ENCODE assay signal across 13 mouse cellular contexts in the genomic region with DNA sequence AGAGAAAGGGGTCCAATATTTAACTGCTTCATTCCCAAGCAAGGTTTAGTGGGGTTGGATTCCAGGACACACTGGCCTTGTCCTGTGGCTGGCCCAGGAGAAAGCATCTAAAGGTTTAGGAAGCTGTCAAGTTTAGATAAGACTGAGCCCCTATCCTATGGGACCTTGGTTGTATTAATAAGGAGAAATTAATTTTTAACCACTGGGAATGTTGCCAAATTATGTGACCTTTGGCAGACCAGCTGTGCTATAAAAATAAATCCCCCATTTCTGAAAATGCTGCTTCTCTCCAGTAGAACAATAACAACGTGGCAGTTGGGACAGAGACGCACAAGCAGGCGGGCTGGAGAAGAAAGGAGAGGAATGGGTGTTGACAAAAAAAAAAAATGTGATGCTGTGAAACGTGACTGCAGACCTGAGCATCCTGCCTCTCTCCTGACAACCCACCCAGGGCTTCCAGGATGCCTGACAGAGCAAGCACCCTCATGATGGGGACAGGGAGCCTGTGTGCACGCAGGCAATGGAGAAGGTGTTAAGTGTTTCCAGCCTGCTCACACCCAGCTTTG. TPM values are rescaled to one million over a fixed set of nuclear protein-coding genes. Genes with fewer than 3 reads are reported as not detected.
DNase-seq lines count a peak whose midpoint lies in the region; ATAC-seq and TF ChIP-seq lines count a peak whose summit lies in the region.
"Had no signal": no experiment of that assay in that cellular context is flagged by ENCODE, and none has a peak within 500 bp of the region (broad histone marks: within the 10 kb centered on the region; RNA-seq: fewer than 3 reads in every experiment).

No protein-coding gene starts in this region.

- no peak overlapping the region for H3K4me3 ChIP-seq in embryonic facial prominence, embryonic 13.5 days
- H3K4me3 ChIP-seq in embryonic facial prominence, embryonic 10.5 days, result no peak overlapping the region
- no peak overlapping the region for H3K4me3 ChIP-seq in kidney, adult 2 months (ENCODE audit: insufficient read depth, low read depth, low read length)
- H3K4me3 ChIP-seq in kidney, embryonic 15.5 days (replicated peaks), result no peak overlapping the region
- no peak overlapping the region for H3K4me3 ChIP-seq in neural tube, embryonic 12.5 days
- H3K4me3 ChIP-seq in cerebellum, adult 2 months (replicated peaks; ENCODE audit: insufficient read depth, low read depth, low read length), result no peak overlapping the region

- no peak for TF ChIP-seq CTCF in kidney, adult 2 months (conservative IDR thresholded peaks at IDR 0.05; ENCODE audit: insufficient read depth, insufficient read length, low read depth, low read length)
- no peak for TF ChIP-seq CTCF in cerebellum, adult 2 months (IDR thresholded peaks at IDR 0.05; ENCODE audit: borderline replicate concordance, insufficient read depth, low read depth, low read length)

- H3K27ac ChIP-seq in embryonic facial prominence, embryonic 13.5 days, result no peak overlapping the region
- H3K27ac ChIP-seq in embryonic facial prominence, embryonic 10.5 days (replicated peaks), result no peak overlapping the region
- 0 out of 2 replicates have a peak overlapping the region, but pooled peaks have one; percentile 15 for H3K27ac ChIP-seq in kidney, adult 2 months (ENCODE audit: insufficient read depth, low read depth, low read length)
- no peak overlapping the region for H3K27ac ChIP-seq in kidney, embryonic 15.5 days
- no peak overlapping the region for H3K27ac ChIP-seq in neural tube, embryonic 12.5 days
- no peak overlapping the region for H3K27ac ChIP-seq in cerebellum, adult 2 months (ENCODE audit: insufficient read depth, low read length)

- no peak for TF ChIP-seq POLR2A in kidney, adult 2 months (IDR thresholded peaks at IDR 0.05; ENCODE audit: low read depth, low read length)
- no peak for TF ChIP-seq POLR2A in cerebellum, adult 2 months (IDR thresholded peaks at IDR 0.05; ENCODE audit: borderline replicate concordance, insufficient read depth, low read length)

- no peak for ATAC-seq in embryonic facial prominence, embryonic 13.5 days (ENCODE audit: insufficient number of reproducible peaks, insufficient read depth, low FRiP score, low TSS enrichment, low read depth)
- no peak for ATAC-seq in kidney, embryonic 15.5 days (replicated peaks; ENCODE audit: low FRiP score)
- no peak for ATAC-seq in neural tube, embryonic 12.5 days (ENCODE audit: low FRiP score, low read depth)
- no peak for ATAC-seq in CD4-positive, CD25-positive, alpha-beta regulatory T cell, adult 4 months

- H3K4me1 ChIP-seq in embryonic facial prominence, embryonic 13.5 days, result peaks cover 60% of the 10 kb centered on the region
- H3K4me1 ChIP-seq in embryonic facial prominence, embryonic 10.5 days, result peaks cover 63% of the 10 kb centered on the region
- no peaks in the 10 kb centered on the region for H3K4me1 ChIP-seq in kidney, adult 2 months (ENCODE audit: control insufficient read depth, insufficient read depth, low read length)
- H3K4me1 ChIP-seq in kidney, embryonic 15.5 days, result peaks cover 60% of the 10 kb centered on the region
- peaks cover 49% of the 10 kb centered on the region for H3K4me1 ChIP-seq in neural tube, embryonic 12.5 days
- peaks cover 6% of the 10 kb centered on the region for H3K4me1 ChIP-seq in cerebellum, adult 2 months (ENCODE audit: control insufficient read depth, insufficient read depth, low read length)

- peaks cover 30% of the 10 kb centered on the region for H3K27me3 ChIP-seq in embryonic facial prominence, embryonic 13.5 days
- H3K27me3 ChIP-seq in embryonic facial prominence, embryonic 10.5 days (replicated peaks; ENCODE audit: low read depth, poor library complexity, severe bottlenecking), result peaks cover 58% of the 10 kb centered on the region
- H3K27me3 ChIP-seq in kidney, adult 2 months (replicated peaks; ENCODE audit: control insufficient read depth, insufficient read depth, low read length), result no peaks in the 10 kb centered on the region
- peaks cover 88% of the 10 kb centered on the region for H3K27me3 ChIP-seq in kidney, embryonic 15.5 days
- peaks cover 13% of the 10 kb centered on the region for H3K27me3 ChIP-seq in neural tube, embryonic 12.5 days (replicated peaks)
- H3K27me3 ChIP-seq in cerebellum, adult 2 months (ENCODE audit: control insufficient read depth, insufficient read depth, low read length), result no peaks in the 10 kb centered on the region

- H3K9me3 ChIP-seq in embryonic facial prominence, embryonic 13.5 days, result no peaks in the 10 kb centered on the region
- H3K9me3 ChIP-seq in embryonic facial prominence, embryonic 10.5 days, result no peaks in the 10 kb centered on the region
- H3K9me3 ChIP-seq in kidney, embryonic 15.5 days (replicated peaks), result no peaks in the 10 kb centered on the region
- H3K9me3 ChIP-seq in neural tube, embryonic 12.5 days, result no peaks in the 10 kb centered on the region

- peaks cover 5% of the 10 kb centered on the region; the same call in 1 of the 2 replicates for H3K36me3 ChIP-seq in embryonic facial prominence, embryonic 13.5 days
- no peaks in the 10 kb centered on the region for H3K36me3 ChIP-seq in embryonic facial prominence, embryonic 10.5 days (replicated peaks)
- no peaks in the 10 kb centered on the region for H3K36me3 ChIP-seq in kidney, adult 2 months (ENCODE audit: control insufficient read depth, insufficient read depth, low read length)
- H3K36me3 ChIP-seq in kidney, embryonic 15.5 days, result no peaks in the 10 kb centered on the region
- H3K36me3 ChIP-seq in neural tube, embryonic 12.5 days, result no peaks in the 10 kb centered on the region

- no peak for DNase-seq in embryonic facial prominence, embryonic 10.5 days (ENCODE audit: low spot score)
- peak; percentile 49 for DNase-seq in kidney, adult 2 months
- DNase-seq in neural tube, embryonic 10.5 days (ENCODE audit: extremely low spot score, low spot score), result no peak
- no peak for DNase-seq in cerebellum, adult 2 months
- DNase-seq: cerebellum, adult 18-20 months; embryo, embryonic 11 days; kidney, adult 11 months; lung, adult 2 months; thymus, adult 2 months had no signal

- peak overlapping the region; percentile 16 for H3K4me2 ChIP-seq in embryonic facial prominence, embryonic 13.5 days
- H3K4me2 ChIP-seq in kidney, embryonic 15.5 days, result no peak overlapping the region
- peak overlapping the region; percentile 73 for H3K4me2 ChIP-seq in neural tube, embryonic 12.5 days (replicated peaks)

- no peak overlapping the region for H3K9ac ChIP-seq in embryonic facial prominence, embryonic 13.5 days
- H3K9ac ChIP-seq in kidney, embryonic 15.5 days, result no peak overlapping the region
- H3K9ac ChIP-seq in neural tube, embryonic 12.5 days, result 0 out of 2 replicates have a peak overlapping the region, but pooled peaks have one; percentile 6

- 46% methylated on average over 5 of the region's 5 CpGs for WGBS in embryonic facial prominence, embryonic 13.5 days
- WGBS in embryonic facial prominence, embryonic 10.5 days, result 38% methylated on average over 5 of the region's 5 CpGs
- WGBS in kidney, adult 2 months, result 38% methylated on average over 5 of the region's 5 CpGs
- 34% methylated on average over 5 of the region's 5 CpGs for WGBS in kidney, embryonic 15.5 days
- WGBS in neural tube, embryonic 12.5 days, result 35% methylated on average over 5 of the region's 5 CpGs
- WGBS in cerebellum, adult 2 months, result 82% methylated on average over 5 of the region's 5 CpGs

RNA-seq across cellular contexts. Expression of gene Nrp2, which starts 6.8 kb away (rescaled TPM):
- polyA plus RNA-seq in embryonic facial prominence, embryonic 13.5 days (2015; fragmentation: Nextera tagmentation; extraction: Ambion mirVana), result 48.3 and 51.3 TPM in 2 replicates
- polyA plus RNA-seq in embryonic facial prominence, embryonic 10.5 days (2016; fragmentation: Nextera tagmentation; extraction: Ambion mirVana), result 20.5 and 21.4 TPM in 2 replicates
- 16.2 and 17.1 TPM in 2 replicates for polyA plus RNA-seq in kidney, adult 2 months (2012; rRNA removed)
- 11.7 and 12.2 TPM in 2 replicates for polyA plus RNA-seq in kidney, embryonic 15.5 days (2015; fragmentation: Nextera tagmentation; extraction: Ambion mirVana)
- 44.0 and 44.6 TPM in 2 replicates for polyA plus RNA-seq in neural tube, embryonic 12.5 days (2016; fragmentation: Nextera tagmentation; extraction: Ambion mirVana)
- under 1 TPM; 0.38 to 0.61 TPM for polyA plus RNA-seq in CD4-positive, CD25-positive, alpha-beta regulatory T cell, adult 4 months (2017; shearing (Covaris generic))
- polyA plus RNA-seq in cerebellum, adult 2 months (2012; rRNA removed), result 8.5 and 9.1 TPM in 2 replicates
